Mouse (Mus musculus) hindbrain, embryonic 11.5 days (tissue): Measurements from ENCODE around the gene Lypd6b. TPM values are rescaled to one million over a fixed set of nuclear protein-coding genes. Genes with fewer than 3 reads are reported as not detected.

Source experiments
- ATAC-seq: fragments of 200-750 bp; cut with Nextera tagmentation; 2 replicates; pipeline ENCODE4 v1.8.0; 2017; ENCODE audit warnings: mild to moderate bottlenecking, moderate TSS enrichment, moderate library complexity; ENCODE audit not compliant: low FRiP score
- DNase-seq: peaks from one replicate; pipeline ENCODE4 v3.0.0-alpha.2; 2015; ENCODE audit warnings: low spot score
- H3K27ac ChIP-seq: fragments of 300-500 bp; sonication (generic); 2 replicates; pipeline ENCODE4 v1.5.1; 2014; ENCODE audit warnings: mild to moderate bottlenecking, low read depth, low read length
- H3K27me3 ChIP-seq: fragments of 300-500 bp; sonication (generic); 2 replicates; pipeline ENCODE4 v1.6.1; 2014; ENCODE audit warnings: mild to moderate bottlenecking, low read length, moderate library complexity, mixed read lengths; ENCODE audit not compliant: control insufficient read depth, insufficient read depth
- H3K36me3 ChIP-seq: fragments of 300-500 bp; sonication (generic); 2 replicates; pipeline ENCODE4 v1.6.1; 2014; ENCODE audit warnings: mild to moderate bottlenecking, low read length, moderate library complexity, mixed read lengths; ENCODE audit not compliant: control insufficient read depth, insufficient read depth
- H3K4me1 ChIP-seq: fragments of 300-500 bp; sonication (generic); replicated peaks from 2 replicates; pipeline ENCODE4 v1.6.1; 2014; ENCODE audit warnings: low read length, mixed read lengths; ENCODE audit not compliant: control insufficient read depth, insufficient read depth
- H3K4me2 ChIP-seq: fragments of 300-500 bp; sonication (generic); replicated peaks from 2 replicates; pipeline ENCODE4 v1.6.1; 2014; ENCODE audit warnings: mild to moderate bottlenecking, low read depth, low read length
- H3K4me3 ChIP-seq: fragments of 300-500 bp; sonication (generic); 2 replicates; pipeline ENCODE4 v1.5.1; 2014; ENCODE audit warnings: low read depth, low read length
- H3K9ac ChIP-seq: fragments of 300-500 bp; sonication (generic); 2 replicates; pipeline ENCODE4 v1.6.1; 2014; ENCODE audit warnings: low read depth, low read length
- H3K9me3 ChIP-seq: fragments of 300-500 bp; sonication (generic); 2 replicates; pipeline ENCODE4 v1.6.1; 2016; ENCODE audit warnings: low read length; ENCODE audit not compliant: control insufficient read depth
- WGBS: fragments of 180-500 bp; shearing (Covaris S2); extraction: QIAGEN DNeasy Blood & Tissue Kit; methylation state at CpG from one replicate; pipeline ENCODE4 v1.1.7; 2014; 5-methylcytosine and 5-hydroxymethylcytosine counted together
- polyA plus RNA-seq: library from polyadenylated mRNA; unstranded; fragments of >200 nt; fragmentation: Nextera tagmentation; extraction: Ambion mirVana; gene quantifications from 2 replicates; pipeline ENCODE4 v1.2.1, GENCODE M21; 2014

Gene Lypd6b
- polyA plus RNA-seq, 1 experiment from 2014 or later: 2.1 TPM

DNA sequence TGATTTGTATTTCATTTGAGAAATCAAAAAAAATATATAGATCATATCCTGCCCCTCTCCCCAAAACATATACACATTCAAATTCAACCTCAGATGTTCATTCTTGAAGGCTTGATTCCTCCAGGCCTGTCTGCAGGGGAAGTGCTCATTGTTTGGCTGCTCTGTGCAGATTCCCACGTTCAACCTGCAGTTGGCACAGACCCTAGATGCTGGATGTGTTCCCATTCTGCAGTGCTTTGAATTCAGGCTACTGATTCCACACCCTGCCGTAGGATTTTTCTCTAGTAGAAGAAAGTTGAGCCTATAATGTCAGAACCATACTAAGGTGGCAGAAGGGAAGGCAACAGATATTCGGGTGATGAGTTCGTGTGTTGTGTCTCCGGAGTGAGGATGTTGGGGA lies 195.5 kb downstream of the Lypd6b start:
- Histone ChIP-seq H3K27me3 (no peaks in the 10 kb centered on the region), H3K4me1 (no peaks in the 10 kb centered on the region), H3K4me3 (no peak overlapping the region), H3K27ac (no peak overlapping the region), H3K9me3 (no peaks in the 10 kb centered on the region), H3K36me3 (no peaks in the 10 kb centered on the region), H3K9ac (no peak overlapping the region), H3K4me2 (no peak overlapping the region)
- ATAC-seq: no peak
- WGBS: 82% methylated on average over 5 of the region's 5 CpGs
- DNase-seq: no peak

- 81% methylated on average over 3 of the region's 3 CpGs for WGBS
- DNase-seq (no peak), ATAC-seq (no peak)
- Histone ChIP-seq H3K4me2 (no peak overlapping the region), H3K27me3 (no peaks in the 10 kb centered on the region), H3K4me3 (no peak overlapping the region), H3K27ac (no peak overlapping the region), H3K9ac (no peak overlapping the region), H3K4me1 (no peaks in the 10 kb centered on the region), H3K36me3 (no peaks in the 10 kb centered on the region), H3K9me3 (no peaks in the 10 kb centered on the region)
Observed at GRCm38 (mm10) chr2:49984780-49985179, 197.3 kb downstream of the Lypd6b start.

- no peak for ATAC-seq
- H3K27me3 ChIP-seq: no peaks in the 10 kb centered on the region
- 91% methylated on average over 4 of the region's 4 CpGs for WGBS
Observed at GRCm38 (mm10) chr2:49995841-49996240, 208.4 kb downstream of the Lypd6b start.

GRCm38 (mm10) chr2:49997216-49997615 lies 209.7 kb downstream of the Lypd6b start:
- WGBS: 89% methylated on average over 1 of the region's 1 CpGs
- no peak for ATAC-seq

More at GRCm38 (mm10) chr2:49995841-49996240, 208.4 kb downstream of the Lypd6b start:
- Histone ChIP-seq H3K9ac (no peak overlapping the region), H3K36me3 (no peaks in the 10 kb centered on the region), H3K27ac (no peak overlapping the region), H3K4me1 (no peaks in the 10 kb centered on the region), H3K4me3 (no peak overlapping the region), H3K9me3 (no peaks in the 10 kb centered on the region), H3K4me2 (no peak overlapping the region)
- no peak for DNase-seq

More at GRCm38 (mm10) chr2:49997216-49997615, 209.7 kb downstream of the Lypd6b start:
- no peak overlapping the region for H3K9ac ChIP-seq
- DNase-seq: no peak
- H3K4me3 ChIP-seq: no peak overlapping the region
- no peak overlapping the region for H3K4me2 ChIP-seq
- H3K27me3 ChIP-seq: no peaks in the 10 kb centered on the region
- no peaks in the 10 kb centered on the region for H3K4me1 ChIP-seq
- H3K36me3 ChIP-seq: no peaks in the 10 kb centered on the region
- H3K9me3 ChIP-seq: no peaks in the 10 kb centered on the region
- no peak overlapping the region for H3K27ac ChIP-seq

Other genes starting within 250 kb of the Lypd6b start
- gene Kif5c, start 168.4 kb upstream of the Lypd6b start, polyA plus RNA-seq: 112 and 115 TPM in 2 replicates